Mouse (Mus musculus): ENCODE results near the gene Upk1a.

The Upk1a gene

GRCm38 (mm10) chr7:30567555-30567954 lies 45.1 kb downstream of the Upk1a start:
- DNase-seq: no peak

GRCm38 (mm10) chr7:30566033-30566432 lies 46.6 kb downstream of the Upk1a start:
- DNase-seq: no peak

GRCm38 (mm10) chr7:30564970-30565571 lies 47.6 kb downstream of the Upk1a start, which contains the start of gene Igflr1:
Igflr1 (plus strand) TSS chr7:30565427.
- no peak for DNase-seq

- DNase-seq: no peak
Measured at GRCm38 (mm10) chr7:30563906-30564280, 48.8 kb downstream of the Upk1a start.

- DNase-seq: peak; percentile 98
Measured at GRCm38 (mm10) chr7:30563117-30563905, 49.3 kb downstream of the Upk1a start, which contains the start of the genes U2af1l4, Gm49396 and Psenen. U2af1l4 (plus strand) TSS chr7:30563301. Gm49396 (plus strand) TSS chr7:30563344. Psenen (minus strand) TSS chr7:30563627.

- DNase-seq: no peak
Measured at GRCm38 (mm10) chr7:30562526-30563116, 50.0 kb downstream of the Upk1a start.

- no peak for DNase-seq
Measured at GRCm38 (mm10) chr7:30560296-30560695, 52.4 kb downstream of the Upk1a start.

- peak; percentile 97 for DNase-seq
Measured at GRCm38 (mm10) chr7:30559443-30559954, 53.1 kb downstream of the Upk1a start, which contains the start of gene Lin37. Lin37 (minus strand) TSS chr7:30559838.

GRCm38 (mm10) chr7:30558656-30559442 lies 53.8 kb downstream of the Upk1a start:
- no peak for DNase-seq

GRCm38 (mm10) chr7:30557901-30558514 lies 54.6 kb downstream of the Upk1a start:
- DNase-seq: no peak

- peak; percentile 35 for DNase-seq
Measured at GRCm38 (mm10) chr7:30556894-30557536, 55.6 kb downstream of the Upk1a start.

GRCm38 (mm10) chr7:30553810-30554584 lies 58.6 kb downstream of the Upk1a start:
- DNase-seq: no peak

Data from embryo, embryonic 11 days (tissue).